Mouse (Mus musculus): ENCODE data around the gene Pf4. TPM values are rescaled to one million over a fixed set of nuclear protein-coding genes. Genes with fewer than 3 reads are reported as not detected.
"Not testable (repeated sequence)": the region's sequence is repeated elsewhere in the genome, so short reads cannot be mapped to it uniquely, and the experiment has no call there.

The Pf4 gene
- polyA plus RNA-seq, 2 experiments = 41.2 to 77.5 TPM

- Histone ChIP-seq H3K4me1 (ENCODE audit: control insufficient read depth, insufficient read depth, low read length) (peaks cover 13% of the 10 kb centered on the region), H3K9ac (ENCODE audit: low read depth, low read length, severe bottlenecking) (no peak overlapping the region), H3K9me3 (ENCODE audit: control insufficient read depth, low read length) (no peaks in the 10 kb centered on the region), H3K36me3 (ENCODE audit: control insufficient read depth, insufficient read depth, low read length) (no peaks in the 10 kb centered on the region), H3K27ac (replicated peaks; ENCODE audit: low read depth, low read length) (no peak overlapping the region), H3K27me3 (ENCODE audit: control insufficient read depth, insufficient read depth, low read length) (no peaks in the 10 kb centered on the region), H3K4me3 (replicated peaks; ENCODE audit: low read length) (no peak overlapping the region), H3K4me2 (replicated peaks; ENCODE audit: low read depth, low read length, severe bottlenecking) (no peak overlapping the region)
- DNase-seq (ENCODE audit: low spot score) (no peak), ATAC-seq (ENCODE audit: low FRiP score, low read depth) (no peak)
- 79% methylated on average over 4 of the region's 4 CpGs for WGBS
- TF ChIP-seq POLR2A (IDR thresholded peaks at IDR 0.05; ENCODE audit: borderline replicate concordance, extremely low read depth, insufficient read depth, insufficient read length) = no peak
Measured at GRCm38 (mm10) chr5:90788114-90788513, 15.9 kb downstream of the Pf4 start.

GRCm38 (mm10) chr5:90789306-90790073 lies 17.3 kb downstream of the Pf4 start:
- 55% methylated on average over 11 of the region's 11 CpGs for whole genome bisulfite sequencing
- Histone ChIP-seq H3K27ac (replicated peaks; ENCODE audit: low read depth, low read length) (no peak overlapping the region), H3K4me2 (replicated peaks; ENCODE audit: low read depth, low read length, severe bottlenecking) (no peak overlapping the region; the same call in 1 of the 2 replicates), H3K9me3 (ENCODE audit: control insufficient read depth, low read length) (no peaks in the 10 kb centered on the region), H3K27me3 (ENCODE audit: control insufficient read depth, insufficient read depth, low read length) (no peaks in the 10 kb centered on the region), H3K4me1 (ENCODE audit: control insufficient read depth, insufficient read depth, low read length) (peaks cover 13% of the 10 kb centered on the region), H3K4me3 (replicated peaks; ENCODE audit: low read length) (no peak overlapping the region), H3K36me3 (ENCODE audit: control insufficient read depth, insufficient read depth, low read length) (no peaks in the 10 kb centered on the region), H3K9ac (ENCODE audit: low read depth, low read length, severe bottlenecking) (no peak overlapping the region)
- no peak for TF ChIP-seq POLR2A (IDR thresholded peaks at IDR 0.05; ENCODE audit: borderline replicate concordance, extremely low read depth, insufficient read depth, insufficient read length)
- ATAC-seq (ENCODE audit: low FRiP score, low read depth) (no peak), DNase-seq (ENCODE audit: low spot score) (no peak)

GRCm38 (mm10) chr5:90790074-90790502 lies 17.9 kb downstream of the Pf4 start:
- Histone ChIP-seq H3K4me2 (replicated peaks; ENCODE audit: low read depth, low read length, severe bottlenecking) (no peak overlapping the region; the same call in 1 of the 2 replicates), H3K36me3 (ENCODE audit: control insufficient read depth, insufficient read depth, low read length) (no peaks in the 10 kb centered on the region), H3K4me1 (ENCODE audit: control insufficient read depth, insufficient read depth, low read length) (peaks cover 13% of the 10 kb centered on the region), H3K4me3 (replicated peaks; ENCODE audit: low read length) (no peak overlapping the region), H3K9me3 (ENCODE audit: control insufficient read depth, low read length) (no peaks in the 10 kb centered on the region), H3K9ac (ENCODE audit: low read depth, low read length, severe bottlenecking) (no peak overlapping the region), H3K27ac (replicated peaks; ENCODE audit: low read depth, low read length) (no peak overlapping the region), H3K27me3 (ENCODE audit: control insufficient read depth, insufficient read depth, low read length) (no peaks in the 10 kb centered on the region)
- peak; percentile 27 for DNase-seq (ENCODE audit: low spot score)
- WGBS = 9% methylated on average over 8 of the region's 8 CpGs
- ATAC-seq (ENCODE audit: low FRiP score, low read depth) = peak; percentile 66
- no peak for TF ChIP-seq POLR2A (IDR thresholded peaks at IDR 0.05; ENCODE audit: borderline replicate concordance, extremely low read depth, insufficient read depth, insufficient read length)

- Histone ChIP-seq H3K4me1 (ENCODE audit: control insufficient read depth, insufficient read depth, low read length) (peaks cover 10% of the 10 kb centered on the region), H3K36me3 (ENCODE audit: control insufficient read depth, insufficient read depth, low read length) (no peaks in the 10 kb centered on the region), H3K9ac (ENCODE audit: low read depth, low read length, severe bottlenecking) (no peak within 1 kb of the TSS), H3K4me3 (replicated peaks; ENCODE audit: low read length) (no peak within 1 kb of the TSS), H3K27ac (replicated peaks; ENCODE audit: low read depth, low read length) (no peak within 1 kb of the TSS), H3K9me3 (ENCODE audit: control insufficient read depth, low read length) (no peaks in the 10 kb centered on the region), H3K4me2 (replicated peaks; ENCODE audit: low read depth, low read length, severe bottlenecking) (no peak within 1 kb of the TSS), H3K27me3 (ENCODE audit: control insufficient read depth, insufficient read depth, low read length) (no peaks in the 10 kb centered on the region)
- DNase-seq (ENCODE audit: low spot score) = no peak
- no peak for ATAC-seq (ENCODE audit: low FRiP score, low read depth)
- TF ChIP-seq POLR2A (IDR thresholded peaks at IDR 0.05; ENCODE audit: borderline replicate concordance, extremely low read depth, insufficient read depth, insufficient read length) = no peak
- 56% methylated on average over 5 of the region's 5 CpGs for WGBS
Measured at GRCm38 (mm10) chr5:90794195-90794625, 22.0 kb downstream of the Pf4 start, which contains the start of gene Cxcl15. TSS of gene Cxcl15 (plus strand) at chr5:90794534.

GRCm38 (mm10) chr5:90795392-90795791 lies 23.2 kb downstream of the Pf4 start:
- H3K27me3 ChIP-seq (ENCODE audit: control insufficient read depth, insufficient read depth, low read length); DNase-seq (ENCODE audit: low spot score); ATAC-seq (ENCODE audit: low FRiP score, low read depth); H3K9me3 ChIP-seq (ENCODE audit: control insufficient read depth, low read length); H3K36me3 ChIP-seq (ENCODE audit: control insufficient read depth, insufficient read depth, low read length); H3K27ac ChIP-seq (replicated peaks; ENCODE audit: low read depth, low read length); H3K4me3 ChIP-seq (replicated peaks; ENCODE audit: low read length); H3K9ac ChIP-seq (ENCODE audit: low read depth, low read length, severe bottlenecking); H3K4me2 ChIP-seq (replicated peaks; ENCODE audit: low read depth, low read length, severe bottlenecking); H3K4me1 ChIP-seq (ENCODE audit: control insufficient read depth, insufficient read depth, low read length): not testable (repeated sequence)
- WGBS = 94% methylated on average over 2 of the region's 2 CpGs

All from limb, embryonic 14.5 days (tissue).